Mouse (Mus musculus) embryonic facial prominence, embryonic 12.5 days (tissue): ENCODE measurements around the gene Chsy1. TPM values are rescaled to one million over a fixed set of nuclear protein-coding genes. Genes with fewer than 3 reads are reported as not detected.

Experiments
- ATAC-seq: fragments of 200-750 bp; cut with Nextera tagmentation; 2 replicates; pipeline ENCODE4 v1.8.0; 2017; ENCODE audit not compliant: insufficient number of reproducible peaks, insufficient read depth, low FRiP score, low TSS enrichment
- H3K27ac ChIP-seq: fragments of 300-500 bp; sonication (generic); 2 replicates; pipeline ENCODE4 v1.5.1; 2016; ENCODE audit warnings: mild to moderate bottlenecking
- H3K27me3 ChIP-seq: fragments of 300-500 bp; sonication (generic); 2 replicates; pipeline ENCODE4 v1.6.1; 2016; ENCODE audit warnings: mild to moderate bottlenecking, moderate library complexity
- H3K36me3 ChIP-seq: fragments of 300-500 bp; sonication (generic); 2 replicates; pipeline ENCODE4 v1.6.1; 2016; ENCODE audit warnings: mild to moderate bottlenecking
- H3K4me1 ChIP-seq: fragments of 300-500 bp; sonication (generic); 2 replicates; pipeline ENCODE4 v1.6.1; 2016
- H3K4me2 ChIP-seq: fragments of 300-500 bp; sonication (generic); replicated peaks from 2 replicates; pipeline ENCODE4 v1.6.1; 2016; ENCODE audit warnings: mild to moderate bottlenecking, moderate library complexity
- H3K4me3 ChIP-seq: fragments of 300-500 bp; sonication (generic); 2 replicates; pipeline ENCODE4 v1.5.1; 2016; ENCODE audit warnings: mild to moderate bottlenecking
- H3K9ac ChIP-seq: fragments of 300-500 bp; sonication (generic); 2 replicates; pipeline ENCODE4 v1.6.1; 2016; ENCODE audit warnings: mild to moderate bottlenecking, moderate library complexity
- H3K9me3 ChIP-seq: fragments of 300-500 bp; sonication (generic); 2 replicates; pipeline ENCODE4 v1.6.1; 2016; ENCODE audit warnings: mild to moderate bottlenecking, moderate library complexity
- WGBS: fragments of 180-500 bp; shearing (Covaris S2); methylation state at CpG from one replicate; pipeline ENCODE4 v1.1.7; 2016; 5-methylcytosine and 5-hydroxymethylcytosine counted together
- polyA plus RNA-seq: library from polyadenylated mRNA; unstranded; fragments of >200 nt; fragmentation: Nextera tagmentation; extraction: Ambion mirVana; gene quantifications from 2 replicates; pipeline ENCODE4 v1.2.1, GENCODE M21; 2016

Gene Chsy1
- 20.7 and 21.2 TPM in 2 replicates for polyA plus RNA-seq

GRCm38 (mm10) chr7:66108961-66109854, at the start of gene Chsy1:
TSS of gene Chsy1 (plus strand) at chr7:66109515.
- Histone ChIP-seq H3K9me3 (no peaks in the 10 kb centered on the region), H3K4me2 (peak within 1 kb of the TSS; percentile 84), H3K27ac (peak within 1 kb of the TSS; percentile 93), H3K36me3 (peaks cover 1% of the 10 kb centered on the region), H3K4me3 (peak within 1 kb of the TSS; percentile 97), H3K27me3 (no peaks in the 10 kb centered on the region), H3K4me1 (peaks cover 22% of the 10 kb centered on the region), H3K9ac (peak within 1 kb of the TSS; percentile 97)
- peak; percentile 69 for ATAC-seq
- WGBS = under 1% methylated on average over 96 of the region's 123 CpGs

- Histone ChIP-seq H3K4me1 (peaks cover 11% of the 10 kb centered on the region; the same call in 1 of the 2 replicates), H3K27me3 (no peaks in the 10 kb centered on the region), H3K9ac (peak overlapping the region; percentile 94), H3K9me3 (no peaks in the 10 kb centered on the region), H3K27ac (peak overlapping the region; percentile 76), H3K4me2 (peak overlapping the region; percentile 83), H3K36me3 (peaks cover 25% of the 10 kb centered on the region), H3K4me3 (peak overlapping the region; percentile 90)
- ATAC-seq = peak; percentile 92
- under 1% methylated on average over 64 of the region's 64 CpGs for whole genome bisulfite sequencing
Observed at GRCm38 (mm10) chr7:66060066-66060956, 49.0 kb upstream of the Chsy1 start.

GRCm38 (mm10) chr7:66061057-66061456, 48.3 kb upstream of the Chsy1 start:
- Histone ChIP-seq H3K36me3 (peaks cover 26% of the 10 kb centered on the region), H3K4me2 (peak overlapping the region; percentile 83), H3K27me3 (no peaks in the 10 kb centered on the region), H3K4me1 (peaks cover 11% of the 10 kb centered on the region; the same call in 1 of the 2 replicates), H3K9ac (peak overlapping the region; percentile 94), H3K27ac (no peak overlapping the region), H3K4me3 (peak overlapping the region; percentile 90), H3K9me3 (no peaks in the 10 kb centered on the region)
- no peak for ATAC-seq
- WGBS = 1% methylated on average over 14 of the region's 14 CpGs

DNA sequence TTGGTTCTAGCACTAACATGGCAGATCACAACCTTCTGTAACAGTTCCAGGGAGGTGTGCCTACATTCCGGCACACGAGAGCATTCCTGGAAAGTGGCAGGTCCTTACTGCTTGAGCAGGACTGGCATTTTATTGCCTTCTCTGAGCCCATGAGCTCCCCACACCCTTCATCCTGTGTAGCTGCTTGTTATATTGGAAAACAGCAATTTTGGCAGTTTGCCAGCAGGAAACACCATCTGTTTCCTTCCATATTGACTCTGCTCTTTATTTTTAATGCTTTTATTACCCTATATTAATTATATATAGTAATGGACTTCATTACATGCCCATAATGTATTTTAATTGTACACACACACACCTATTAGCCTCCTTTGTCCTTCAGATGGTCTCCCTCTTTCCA, 32.9 kb upstream of the Chsy1 start:
- Histone ChIP-seq H3K27me3 (no peaks in the 10 kb centered on the region), H3K4me3 (no peak overlapping the region), H3K9ac (no peak overlapping the region), H3K27ac (no peak overlapping the region), H3K4me2 (no peak overlapping the region), H3K4me1 (peaks cover 12% of the 10 kb centered on the region), H3K36me3 (peaks cover 53% of the 10 kb centered on the region), H3K9me3 (no peaks in the 10 kb centered on the region)
- ATAC-seq = no peak
- WGBS = 94% methylated on average over 2 of the region's 2 CpGs

- Histone ChIP-seq H3K9ac (peak within 1 kb of the TSS; percentile 77), H3K36me3 (peaks cover 48% of the 10 kb centered on the region), H3K4me1 (peaks cover 18% of the 10 kb centered on the region), H3K4me3 (peak within 1 kb of the TSS; percentile 94), H3K27me3 (no peaks in the 10 kb centered on the region), H3K4me2 (peak within 1 kb of the TSS; percentile 69), H3K27ac (peak within 1 kb of the TSS; percentile 78), H3K9me3 (no peaks in the 10 kb centered on the region)
- WGBS = under 1% methylated on average over 65 of the region's 65 CpGs
- ATAC-seq = peak; percentile 99
Observed at GRCm38 (mm10) chr7:66079364-66080230, 29.7 kb upstream of the Chsy1 start, which contains the start of gene Selenos. TSS of gene Selenos (plus strand) at chr7:66079649.

GRCm38 (mm10) chr7:66080231-66080613, 29.1 kb upstream of the Chsy1 start:
- no peak for ATAC-seq
- WGBS = 35% methylated on average over 5 of the region's 5 CpGs
- no peak overlapping the region for H3K27ac ChIP-seq
- peak overlapping the region; percentile 94 for H3K4me3 ChIP-seq
- no peaks in the 10 kb centered on the region for H3K27me3 ChIP-seq
- peak overlapping the region; percentile 77 for H3K9ac ChIP-seq
- H3K4me1 ChIP-seq = peaks cover 18% of the 10 kb centered on the region
- no peaks in the 10 kb centered on the region for H3K9me3 ChIP-seq
- H3K4me2 ChIP-seq = peak overlapping the region; percentile 69
- peaks cover 48% of the 10 kb centered on the region for H3K36me3 ChIP-seq

DNA sequence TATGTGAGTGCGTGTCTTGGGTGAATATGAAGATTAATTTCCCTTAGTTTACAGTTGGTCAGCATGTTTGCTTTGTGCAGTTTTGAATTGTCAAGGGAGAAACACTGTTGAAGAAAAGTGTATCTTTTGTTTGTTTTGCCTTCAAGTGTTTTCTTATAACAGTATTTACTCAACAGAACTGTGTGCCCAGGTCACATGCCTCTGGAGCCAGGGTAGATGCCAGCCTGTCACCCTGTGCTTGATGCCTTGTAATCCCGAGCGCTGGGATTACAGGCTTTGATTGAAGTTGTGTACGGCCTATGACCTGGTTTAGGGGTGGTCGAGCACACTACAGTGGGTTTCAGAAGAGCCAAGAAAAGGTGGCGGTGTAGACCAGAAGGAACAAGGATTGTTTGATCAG, 25.6 kb upstream of the Chsy1 start:
- Histone ChIP-seq H3K4me3 (no peak overlapping the region), H3K4me1 (peaks cover 18% of the 10 kb centered on the region), H3K27ac (no peak overlapping the region), H3K36me3 (peaks cover 64% of the 10 kb centered on the region), H3K9me3 (no peaks in the 10 kb centered on the region), H3K4me2 (no peak overlapping the region), H3K27me3 (no peaks in the 10 kb centered on the region), H3K9ac (no peak overlapping the region)
- ATAC-seq = no peak
- WGBS = 91% methylated on average over 6 of the region's 6 CpGs

GRCm38 (mm10) chr7:66084546-66084945, 24.8 kb upstream of the Chsy1 start:
- Histone ChIP-seq H3K27ac (no peak overlapping the region), H3K4me2 (no peak overlapping the region), H3K27me3 (no peaks in the 10 kb centered on the region), H3K9me3 (no peaks in the 10 kb centered on the region), H3K4me3 (no peak overlapping the region), H3K9ac (no peak overlapping the region), H3K36me3 (peaks cover 71% of the 10 kb centered on the region), H3K4me1 (peaks cover 18% of the 10 kb centered on the region)
- WGBS = 86% methylated on average over 7 of the region's 7 CpGs
- ATAC-seq = no peak

DNA sequence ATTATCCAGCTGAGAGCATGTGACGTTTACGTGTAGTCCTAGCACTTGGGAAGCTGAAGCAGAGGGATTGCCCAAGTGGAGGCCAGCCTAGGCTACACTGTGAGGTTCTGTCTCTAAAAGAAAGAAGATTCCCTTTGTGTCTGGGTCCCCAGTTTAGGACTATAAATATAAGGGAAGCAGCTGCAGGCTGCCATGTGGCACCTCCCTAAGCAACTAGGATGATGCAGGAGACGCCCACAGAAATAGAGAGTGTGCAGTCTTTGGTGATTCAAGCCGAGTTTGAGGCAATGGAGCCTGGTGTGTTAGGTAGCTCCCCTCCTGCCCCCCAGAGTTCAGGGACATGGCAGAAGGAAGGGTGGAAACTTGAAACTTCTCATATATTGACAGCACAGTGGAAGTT, 21.7 kb upstream of the Chsy1 start:
- Histone ChIP-seq H3K36me3 (peaks cover 87% of the 10 kb centered on the region), H3K9me3 (no peaks in the 10 kb centered on the region), H3K4me1 (peaks cover 4% of the 10 kb centered on the region; the same call in 1 of the 2 replicates), H3K27me3 (no peaks in the 10 kb centered on the region), H3K27ac (no peak overlapping the region), H3K4me3 (no peak overlapping the region), H3K4me2 (no peak overlapping the region), H3K9ac (no peak overlapping the region)
- ATAC-seq = no peak
- 86% methylated on average over 4 of the region's 4 CpGs for WGBS

- Histone ChIP-seq H3K27me3 (no peaks in the 10 kb centered on the region), H3K4me1 (peaks cover 1% of the 10 kb centered on the region; the same call in 1 of the 2 replicates), H3K4me2 (no peak overlapping the region), H3K9me3 (no peaks in the 10 kb centered on the region), H3K4me3 (no peak overlapping the region), H3K9ac (no peak overlapping the region), H3K27ac (no peak overlapping the region), H3K36me3 (peaks cover 83% of the 10 kb centered on the region)
- 92% methylated on average over 2 of the region's 2 CpGs for WGBS
- ATAC-seq = no peak
Observed at GRCm38 (mm10) chr7:66088077-66088476, 21.2 kb upstream of the Chsy1 start.
